Mouse (Mus musculus): ENCODE measurements around the gene Gm7075. TPM values are rescaled to one million over a fixed set of nuclear protein-coding genes. Genes with fewer than 3 reads are reported as not detected.
A peak's percentile ranks its signal among the peaks of the same experiment; 100 is the strongest.
"Not testable (repeated sequence)": the region's sequence is repeated elsewhere in the genome, so short reads cannot be mapped to it uniquely, and the experiment has no call there.

The Gm7075 gene
- polyA plus RNA-seq, 1 experiment = not detected

- 84% methylated on average over 8 of the region's 8 CpGs for WGBS
- TF ChIP-seq CTCF (IDR thresholded peaks at IDR 0.05; ENCODE audit: control insufficient read depth, insufficient read depth, low read length) (no peak), POLR2A (IDR thresholded peaks at IDR 0.05; ENCODE audit: borderline replicate concordance, control insufficient read depth, low read depth, low read length) (no peak)
- Histone ChIP-seq H3K4me3 (replicated peaks; ENCODE audit: control insufficient read depth, low read depth, low read length) (no peak overlapping the region), H3K27ac (ENCODE audit: control insufficient read depth, insufficient read depth, low read depth, low read length, poor library complexity) (no peak overlapping the region), H3K4me1 (ENCODE audit: control insufficient read depth, insufficient read depth, low read length) (no peaks in the 10 kb centered on the region)
Measured at GRCm38 (mm10) chr10:63427146-63427545, 5.6 kb upstream of the Gm7075 start.

DNA sequence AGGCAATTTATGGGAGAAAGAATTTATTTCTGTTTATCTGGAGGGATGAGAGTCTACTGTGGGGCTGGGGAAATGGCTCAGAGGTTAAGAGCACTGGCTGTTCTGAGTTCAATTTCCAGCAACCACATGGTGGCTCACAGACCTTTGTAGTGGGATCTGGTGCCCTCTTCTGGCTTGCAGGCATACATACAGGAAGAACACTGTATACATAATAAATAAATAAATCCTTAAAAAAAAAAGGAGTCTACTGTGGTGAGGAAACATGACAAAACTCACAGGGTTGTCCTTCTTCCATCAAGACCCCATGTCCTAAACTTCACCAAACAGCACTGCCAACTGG, 2.9 kb upstream of the Gm7075 start:
- no peak overlapping the region for H3K27ac ChIP-seq (ENCODE audit: control insufficient read depth, insufficient read depth, low read depth, low read length, poor library complexity)
- no peak for TF ChIP-seq POLR2A (IDR thresholded peaks at IDR 0.05; ENCODE audit: borderline replicate concordance, control insufficient read depth, low read depth, low read length)
- peak; percentile 45 for TF ChIP-seq CTCF (IDR thresholded peaks at IDR 0.05; ENCODE audit: control insufficient read depth, insufficient read depth, low read length)
- H3K4me1 ChIP-seq (ENCODE audit: control insufficient read depth, insufficient read depth, low read length) = no peaks in the 10 kb centered on the region
- no peak overlapping the region for H3K4me3 ChIP-seq (replicated peaks; ENCODE audit: control insufficient read depth, low read depth, low read length)

GRCm38 (mm10) chr10:63423591-63424474, 2.2 kb upstream of the Gm7075 start:
- H3K27ac ChIP-seq (ENCODE audit: control insufficient read depth, insufficient read depth, low read depth, low read length, poor library complexity) = no peak overlapping the region
- TF ChIP-seq POLR2A (IDR thresholded peaks at IDR 0.05; ENCODE audit: borderline replicate concordance, control insufficient read depth, low read depth, low read length) = no peak
- TF ChIP-seq CTCF (IDR thresholded peaks at IDR 0.05; ENCODE audit: control insufficient read depth, insufficient read depth, low read length) = no peak
- 61% methylated on average over 9 of the region's 9 CpGs for WGBS

DNA sequence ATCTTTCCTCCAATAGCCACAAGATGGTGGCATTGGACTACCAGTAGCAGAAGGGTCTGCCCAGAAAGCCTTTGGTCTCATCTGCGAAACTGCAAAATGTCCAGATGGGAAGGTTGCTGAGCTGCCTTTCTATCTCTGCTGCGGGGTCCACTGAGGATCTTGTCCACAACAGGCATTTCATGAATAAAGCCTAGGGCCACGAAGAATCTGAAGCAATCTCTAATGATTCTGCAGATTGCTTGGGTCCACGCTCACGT, 1.1 kb upstream of the Gm7075 start:
- no peak overlapping the region for H3K27ac ChIP-seq (ENCODE audit: control insufficient read depth, insufficient read depth, low read depth, low read length, poor library complexity)
- H3K4me3 ChIP-seq (replicated peaks; ENCODE audit: control insufficient read depth, low read depth, low read length) = no peak overlapping the region
- TF ChIP-seq CTCF (IDR thresholded peaks at IDR 0.05; ENCODE audit: control insufficient read depth, insufficient read depth, low read length) (no peak), POLR2A (IDR thresholded peaks at IDR 0.05; ENCODE audit: borderline replicate concordance, control insufficient read depth, low read depth, low read length) (no peak)
- WGBS = 77% methylated on average over 5 of the region's 5 CpGs
- H3K4me1 ChIP-seq (ENCODE audit: control insufficient read depth, insufficient read depth, low read length) = no peaks in the 10 kb centered on the region

More at GRCm38 (mm10) chr10:63423591-63424474, 2.2 kb upstream of the Gm7075 start:
- Histone ChIP-seq H3K4me3 (replicated peaks; ENCODE audit: control insufficient read depth, low read depth, low read length) (no peak overlapping the region), H3K4me1 (ENCODE audit: control insufficient read depth, insufficient read depth, low read length) (no peaks in the 10 kb centered on the region)

- 17% methylated on average over 5 of the region's 5 CpGs for WGBS
- no peak overlapping the region for H3K27ac ChIP-seq (ENCODE audit: control insufficient read depth, insufficient read depth, low read depth, low read length, poor library complexity)
- no peak overlapping the region for H3K4me3 ChIP-seq (replicated peaks; ENCODE audit: control insufficient read depth, low read depth, low read length)
- no peak for TF ChIP-seq CTCF (IDR thresholded peaks at IDR 0.05; ENCODE audit: control insufficient read depth, insufficient read depth, low read length)
- no peak for TF ChIP-seq POLR2A (IDR thresholded peaks at IDR 0.05; ENCODE audit: borderline replicate concordance, control insufficient read depth, low read depth, low read length)
- H3K4me1 ChIP-seq (ENCODE audit: control insufficient read depth, insufficient read depth, low read length) = no peaks in the 10 kb centered on the region
Measured at GRCm38 (mm10) chr10:63417061-63417460, 4.5 kb downstream of the Gm7075 start.

DNA sequence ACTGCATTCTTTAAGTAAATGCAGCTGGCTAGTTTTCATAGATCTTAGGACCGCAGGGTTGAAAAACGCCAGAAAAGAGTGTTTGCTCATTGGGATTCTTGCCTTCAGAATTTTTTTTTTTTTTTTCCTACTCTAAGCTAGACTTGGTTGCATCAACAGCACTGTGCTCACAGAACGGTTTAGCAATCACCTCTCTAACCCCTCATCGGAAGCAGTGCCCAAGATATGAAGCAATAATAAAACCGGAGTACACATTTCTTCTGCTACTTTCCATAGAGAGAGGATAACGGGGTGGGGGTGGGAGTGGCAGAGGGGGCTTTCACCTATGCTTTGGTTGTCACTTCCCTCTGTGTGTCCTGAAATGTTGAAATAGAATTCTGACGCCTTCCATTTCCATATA, 5.7 kb downstream of the Gm7075 start:
- WGBS = 33% methylated on average over 7 of the region's 7 CpGs
- TF ChIP-seq CTCF (IDR thresholded peaks at IDR 0.05; ENCODE audit: control insufficient read depth, insufficient read depth, low read length) (no peak), POLR2A (IDR thresholded peaks at IDR 0.05; ENCODE audit: borderline replicate concordance, control insufficient read depth, low read depth, low read length) (no peak)
- Histone ChIP-seq H3K27ac (ENCODE audit: control insufficient read depth, insufficient read depth, low read depth, low read length, poor library complexity) (no peak overlapping the region), H3K4me3 (replicated peaks; ENCODE audit: control insufficient read depth, low read depth, low read length) (no peak overlapping the region), H3K4me1 (ENCODE audit: control insufficient read depth, insufficient read depth, low read length) (no peaks in the 10 kb centered on the region; the same call in 1 of the 2 replicates)

DNA sequence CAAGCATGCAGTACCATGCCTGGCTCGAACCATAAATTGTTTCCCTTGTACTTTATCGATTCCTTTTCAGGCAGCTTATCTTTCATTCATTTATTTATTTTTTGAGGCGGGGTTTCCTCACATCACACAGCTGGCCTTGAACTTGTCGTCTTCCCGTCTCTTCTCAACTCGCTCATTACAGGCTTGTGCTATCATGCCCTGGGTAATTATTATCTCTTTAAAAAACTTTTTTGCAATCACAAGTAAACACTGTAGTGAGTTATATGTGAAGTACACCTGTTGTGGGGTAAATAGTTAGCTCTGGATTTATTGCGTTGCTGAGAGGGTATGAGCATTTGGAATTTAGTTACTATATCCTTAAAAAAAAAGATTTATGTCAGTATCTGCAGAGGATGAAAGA, 6.3 kb downstream of the Gm7075 start:
- no peak for TF ChIP-seq POLR2A (IDR thresholded peaks at IDR 0.05; ENCODE audit: borderline replicate concordance, control insufficient read depth, low read depth, low read length)
- no peak for TF ChIP-seq CTCF (IDR thresholded peaks at IDR 0.05; ENCODE audit: control insufficient read depth, insufficient read depth, low read length)
- Histone ChIP-seq H3K4me1 (ENCODE audit: control insufficient read depth, insufficient read depth, low read length) (peaks cover 1% of the 10 kb centered on the region), H3K4me3 (replicated peaks; ENCODE audit: control insufficient read depth, low read depth, low read length) (no peak overlapping the region), H3K27ac (ENCODE audit: control insufficient read depth, insufficient read depth, low read depth, low read length, poor library complexity) (no peak overlapping the region)
- 65% methylated on average over 7 of the region's 7 CpGs for WGBS

GRCm38 (mm10) chr10:63412756-63413155, 8.8 kb downstream of the Gm7075 start:
- Histone ChIP-seq H3K27ac (ENCODE audit: control insufficient read depth, insufficient read depth, low read depth, low read length, poor library complexity) (no peak overlapping the region), H3K4me3 (replicated peaks; ENCODE audit: control insufficient read depth, low read depth, low read length) (no peak overlapping the region), H3K4me1 (ENCODE audit: control insufficient read depth, insufficient read depth, low read length) (peaks cover 1% of the 10 kb centered on the region)
- TF ChIP-seq POLR2A (IDR thresholded peaks at IDR 0.05; ENCODE audit: borderline replicate concordance, control insufficient read depth, low read depth, low read length) (no peak), CTCF (IDR thresholded peaks at IDR 0.05; ENCODE audit: control insufficient read depth, insufficient read depth, low read length) (no peak)
- WGBS = 86% methylated on average over 17 of the region's 17 CpGs

DNA sequence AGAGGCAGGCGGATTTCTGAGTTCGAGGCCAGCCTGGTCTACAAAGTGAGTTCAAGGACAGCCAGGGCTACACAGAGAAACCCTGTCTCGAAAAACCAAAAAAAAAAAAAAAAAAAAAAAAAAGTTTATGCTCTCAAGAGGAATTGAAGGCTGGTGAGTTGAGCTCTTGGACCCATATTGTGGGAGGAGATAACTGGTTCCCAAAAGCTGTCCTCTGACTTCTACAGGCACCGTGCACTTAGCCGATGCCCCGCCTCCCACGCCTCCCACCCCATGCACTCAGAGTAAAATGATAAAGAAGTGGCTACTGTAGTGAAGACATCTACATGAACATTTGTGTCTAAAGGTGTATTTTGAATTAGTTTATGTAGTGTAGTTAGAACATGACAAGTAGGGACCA, 9.9 kb downstream of the Gm7075 start:
- H3K27ac ChIP-seq (ENCODE audit: control insufficient read depth, insufficient read depth, low read depth, low read length, poor library complexity); H3K4me3 ChIP-seq (replicated peaks; ENCODE audit: control insufficient read depth, low read depth, low read length); H3K4me1 ChIP-seq (ENCODE audit: control insufficient read depth, insufficient read depth, low read length): not testable (repeated sequence)
- 71% methylated on average over 6 of the region's 7 CpGs for WGBS
